Mouse (Mus musculus) left cerebral cortex, adult 8-10 months (tissue): ENCODE data around the gene 1700025C18Rik. TPM values are rescaled to one million over a fixed set of nuclear protein-coding genes. Genes with fewer than 3 reads are reported as not detected.

Experiments
- DNase-seq, 2 experiments: peaks; one replicate each; pipeline ENCODE4 v3.0.0; 2022; ENCODE audit warnings: low spot score in 2 of 2
- total RNA-seq, 4 experiments: library from RNA; stranded (reverse); gene quantifications; 2 replicates each; pipeline ENCODE4 v1.2.4; 2022

The 1700025C18Rik gene
- total RNA-seq, 4 experiments from 2014 or later = not detected

DNA sequence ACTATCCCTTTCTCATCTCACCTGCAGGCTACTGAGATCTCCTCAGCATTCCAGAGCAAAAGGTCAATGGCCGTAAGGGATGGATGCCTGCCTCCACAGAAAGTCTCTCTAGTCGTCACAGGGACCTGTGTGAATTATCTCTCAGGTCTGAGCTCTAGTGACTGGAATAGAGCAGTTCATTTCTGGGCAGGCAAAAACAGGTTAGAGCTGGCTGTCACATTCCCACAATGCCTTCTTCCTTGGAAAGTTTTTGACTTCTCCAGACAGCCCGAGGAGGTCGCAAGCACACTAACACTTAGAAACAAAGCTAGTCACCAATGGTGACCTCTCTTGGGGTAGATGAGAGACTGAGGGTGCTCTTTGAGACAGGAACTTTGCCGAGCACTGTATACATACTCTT lies 48.4 kb downstream of the 1700025C18Rik start:
- DNase-seq = no peak

DNA sequence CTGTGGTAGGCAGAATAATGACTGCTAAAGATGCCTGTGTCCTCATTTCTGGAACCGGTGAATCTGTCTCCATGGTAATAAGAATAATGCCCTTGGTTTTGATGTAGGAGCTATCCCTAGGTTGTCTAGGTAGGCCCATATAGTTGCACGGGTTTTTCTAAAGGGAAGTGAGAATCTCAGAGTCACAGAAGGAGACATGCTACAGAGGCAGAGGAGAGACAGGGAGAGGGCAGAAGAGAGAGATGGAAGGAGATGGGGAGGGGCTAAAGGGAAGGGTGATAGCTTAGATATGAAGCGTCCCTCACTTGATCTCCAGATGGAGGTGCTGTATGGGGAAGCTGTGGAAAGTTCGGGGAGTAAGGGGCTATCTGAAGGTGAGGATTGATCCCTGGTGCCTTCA lies 53.1 kb downstream of the 1700025C18Rik start:
- DNase-seq = no peak

DNA sequence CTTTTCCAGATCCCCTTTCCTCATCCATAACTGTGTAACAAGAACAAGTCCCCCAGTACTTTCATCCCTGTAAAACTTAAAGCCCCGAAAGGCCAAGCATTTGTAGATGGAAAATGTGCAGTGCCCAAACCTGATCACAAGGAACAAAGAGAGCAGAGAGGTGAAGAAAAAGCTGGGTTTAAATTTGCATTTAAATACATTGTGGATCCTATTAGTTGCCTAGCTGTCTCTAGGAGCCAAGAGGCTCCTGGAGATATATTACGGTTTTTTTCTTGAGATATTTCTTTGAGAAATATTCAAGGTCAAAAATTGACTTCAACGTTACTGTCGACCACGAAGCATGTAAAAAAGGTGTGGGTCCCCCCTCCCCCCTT lies 55.5 kb downstream of the 1700025C18Rik start:
- no peak for DNase-seq

DNA sequence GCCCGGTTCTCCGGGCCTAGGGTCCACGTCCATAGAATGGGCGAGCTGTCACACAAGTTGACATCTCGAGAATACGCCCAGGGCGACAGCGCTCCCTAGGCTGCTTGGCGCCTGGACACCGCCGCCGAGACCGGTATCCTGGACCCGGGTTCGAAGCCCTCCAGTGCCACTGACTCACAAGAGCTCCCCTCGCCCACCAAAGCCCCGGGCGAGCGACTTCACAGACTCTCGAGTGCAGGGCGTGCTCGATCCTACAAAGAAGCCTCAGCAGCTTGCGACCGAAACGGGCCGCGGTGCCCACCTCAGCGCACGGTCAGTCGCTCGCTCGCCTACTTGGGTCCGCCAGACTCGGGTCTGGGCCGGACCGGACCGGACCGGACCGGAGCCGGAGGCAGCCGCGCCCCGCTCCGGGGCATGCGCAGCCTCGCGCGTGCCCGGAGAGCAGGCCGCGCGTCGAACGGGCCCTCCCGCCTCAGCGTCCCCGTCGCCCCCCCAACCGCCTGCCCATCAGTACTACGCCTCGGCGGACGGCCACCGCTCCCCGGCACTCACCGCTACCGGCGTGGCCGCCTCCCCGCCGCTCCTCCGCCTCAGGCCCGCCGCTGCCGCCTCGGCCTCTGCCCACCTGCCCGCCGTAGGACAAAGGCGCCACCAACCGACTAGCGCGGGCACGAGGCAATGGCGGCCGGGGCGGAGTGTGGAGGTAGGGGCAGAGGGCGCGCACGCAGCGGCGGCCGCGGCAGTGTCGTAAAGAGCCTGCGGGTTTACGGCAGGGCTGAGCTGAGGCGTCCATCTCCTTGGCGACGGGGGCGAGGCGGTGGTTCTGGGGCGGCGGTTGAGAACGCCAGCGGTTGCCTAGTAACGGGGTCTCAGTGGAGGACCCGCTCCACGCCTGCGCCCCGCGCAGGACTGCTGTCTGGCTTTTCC lies 56.2 kb downstream of the 1700025C18Rik start, which contains the start of gene Ncoa5:
Gene Ncoa5, minus strand, starts transcription at position 737 of the 927 bp plus-strand sequence.
- DNase-seq = peak; percentile 93 to 96

DNA sequence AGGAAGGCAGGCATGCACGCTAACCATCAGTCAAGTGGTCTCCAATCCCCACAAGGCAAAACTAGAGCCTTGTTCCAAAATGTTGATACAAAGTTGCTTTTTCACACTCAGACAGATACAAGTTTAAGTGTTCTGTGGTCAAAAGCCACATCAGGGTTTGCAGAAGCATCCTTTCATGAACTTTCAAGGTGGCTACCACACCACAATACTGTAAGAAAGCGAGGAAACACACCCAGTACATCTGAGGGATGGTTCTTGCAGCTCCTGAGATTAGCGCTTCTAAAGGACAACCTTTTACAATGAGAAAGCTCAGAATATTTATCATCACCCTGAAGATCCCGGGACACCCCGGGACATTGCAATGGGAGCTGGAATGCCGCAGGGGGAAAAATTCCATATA lies 57.2 kb downstream of the 1700025C18Rik start:
- no peak for DNase-seq

DNA sequence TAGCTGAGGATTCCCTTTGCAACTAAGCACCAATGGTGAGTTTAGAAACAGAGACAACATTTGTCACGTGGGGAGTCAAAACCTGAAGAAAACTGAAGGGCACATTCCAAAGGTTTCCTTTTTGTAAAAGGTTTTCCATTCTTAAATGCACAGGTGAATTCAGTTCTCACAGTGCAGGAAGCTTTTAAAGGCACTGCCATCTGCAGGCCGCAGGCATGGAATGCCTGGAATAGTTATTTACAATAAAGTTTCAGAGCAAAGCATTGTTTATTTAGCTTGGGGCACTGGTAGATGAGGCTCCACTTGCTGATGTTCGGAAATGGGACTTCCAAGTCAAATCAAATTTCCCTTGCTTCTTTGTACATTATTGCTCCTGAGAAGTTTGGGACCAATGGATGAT lies 58.0 kb downstream of the 1700025C18Rik start:
- no peak for DNase-seq

Other genes with a start within 250 kb of the 1700025C18Rik start
- gene Pltp, start 233.0 kb downstream of the 1700025C18Rik start, total RNA-seq = 100 to 1,000 TPM; 103 to 113 (median 109) TPM
- 10 to 100 TPM; 47.7 to 59.4 (median 52.0) TPM for gene Pcif1, start 211.4 kb downstream of the 1700025C18Rik start, total RNA-seq
- 10 to 100 TPM; 22.8 to 23.9 (median 23.3) TPM for gene Zfp335, start 179.0 kb downstream of the 1700025C18Rik start, total RNA-seq
- gene Mmp9, start 150.0 kb downstream of the 1700025C18Rik start, total RNA-seq = 1 to 10 TPM in 3 of 4 experiments, under 1 TPM in 1; 0.87 to 2.5 (median 1.5) TPM
- 100 to 1,000 TPM; 509 to 530 (median 524) TPM for gene Slc12a5, start 129.9 kb downstream of the 1700025C18Rik start, total RNA-seq
- 10 to 100 TPM; 41.4 to 50.4 (median 44.6) TPM for gene Ncoa5, start 55.9 kb downstream of the 1700025C18Rik start, total RNA-seq
- gene Cd40, start 35.1 kb downstream of the 1700025C18Rik start, total RNA-seq = under 1 TPM; 0.23 to 0.81 (median 0.59) TPM
- gene Cdh22, start 144.1 kb upstream of the 1700025C18Rik start, total RNA-seq = 10 to 100 TPM; 43.7 to 47.2 (median 44.4) TPM
- gene Slc35c2, start 197.1 kb upstream of the 1700025C18Rik start, total RNA-seq = 10 to 100 TPM; 57.0 to 58.1 (median 57.6) TPM
- 100 to 1,000 TPM; 127 to 150 (median 134) TPM for gene Elmo2, start 235.7 kb upstream of the 1700025C18Rik start, total RNA-seq